Mouse (Mus musculus) liver, adult (tissue): ENCODE results near the gene Gpx7.

ENCODE experiments used
- GATA4 ChIP-seq: IDR thresholded peaks from 2 replicates; pipeline ENCODE4 v1.6.1; 2014; ENCODE audit warnings: mild to moderate bottlenecking, low read length; ENCODE audit not compliant: insufficient replicate concordance

The Gpx7 gene

DNA sequence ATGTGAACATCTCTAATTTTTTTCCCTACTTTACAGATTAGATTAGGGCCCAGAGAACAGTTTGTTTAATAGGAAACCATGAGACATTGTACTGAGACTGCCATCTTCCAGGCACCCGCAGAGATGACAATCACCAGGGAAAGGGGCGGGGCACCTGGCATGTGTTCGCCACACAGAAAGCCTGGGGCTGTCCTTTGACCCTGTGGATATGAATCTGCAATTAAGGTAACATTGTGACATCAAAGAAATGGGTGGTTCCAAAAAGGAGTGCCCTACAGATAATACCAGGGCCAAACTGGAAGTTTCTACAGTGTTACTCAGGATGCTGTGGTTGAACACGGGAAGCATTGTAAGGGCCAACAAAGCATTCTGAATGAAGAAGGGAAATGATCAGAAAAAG, 36.4 kb downstream of the Gpx7 start:
- TF ChIP-seq GATA4 = peak; percentile 66; the same call in 1 of the 2 replicates

GRCm38 (mm10) chr4:108369254-108369653, 37.5 kb downstream of the Gpx7 start:
- TF ChIP-seq GATA4 = no peak

DNA sequence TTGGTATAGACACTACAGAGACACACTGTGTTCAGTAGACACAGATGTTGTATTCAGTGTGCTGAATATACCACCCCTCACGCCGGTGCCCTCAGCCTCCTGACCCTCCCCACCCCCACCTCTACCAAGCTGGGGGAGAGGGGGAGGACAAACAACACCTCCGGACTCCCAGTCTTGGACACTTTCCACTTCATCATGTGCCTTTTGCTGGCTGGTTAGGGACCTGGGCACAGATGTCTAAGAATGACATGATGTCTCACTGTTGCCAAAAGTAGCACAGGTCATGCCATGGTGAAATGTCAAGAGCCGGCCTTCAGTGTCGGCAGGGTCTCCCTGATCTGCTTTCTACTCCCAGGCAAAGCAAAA, 42.7 kb downstream of the Gpx7 start:
- no peak for TF ChIP-seq GATA4

DNA sequence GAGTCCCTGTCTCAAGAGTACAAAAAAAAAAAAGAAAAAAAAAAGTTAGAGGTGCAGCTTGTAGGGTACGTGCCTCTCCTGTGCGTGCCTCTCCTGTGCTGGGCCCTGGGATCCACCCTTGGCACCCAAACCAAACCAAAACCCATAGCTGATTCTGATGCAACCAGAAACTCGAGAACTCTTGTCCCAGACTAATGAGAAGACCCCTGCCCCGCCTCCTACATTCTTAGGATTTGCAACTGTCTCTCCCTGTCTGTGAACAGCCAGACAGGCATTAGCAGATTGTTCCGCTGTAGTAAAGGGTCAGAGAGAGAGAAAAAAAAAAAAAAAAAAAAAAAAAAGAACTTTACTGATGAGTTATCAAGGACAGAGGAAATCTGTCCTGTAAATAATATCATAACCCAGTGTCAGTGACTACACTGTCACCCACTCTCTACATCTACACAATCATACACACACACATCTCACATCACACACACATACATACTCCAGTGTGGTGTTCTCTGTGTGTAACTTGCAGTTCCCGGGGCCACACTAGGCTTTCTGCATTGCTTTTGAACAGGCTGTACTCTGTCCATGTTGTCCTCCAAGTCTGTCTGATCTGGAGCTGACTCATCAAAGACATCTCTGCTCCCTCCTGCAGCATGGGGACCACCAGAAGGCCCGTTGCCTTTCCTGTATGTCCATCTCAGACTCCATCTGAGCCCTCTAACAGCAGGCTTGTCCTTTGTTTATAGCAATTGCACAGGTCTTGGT, 43.2 kb downstream of the Gpx7 start:
- TF ChIP-seq GATA4 = no peak

DNA sequence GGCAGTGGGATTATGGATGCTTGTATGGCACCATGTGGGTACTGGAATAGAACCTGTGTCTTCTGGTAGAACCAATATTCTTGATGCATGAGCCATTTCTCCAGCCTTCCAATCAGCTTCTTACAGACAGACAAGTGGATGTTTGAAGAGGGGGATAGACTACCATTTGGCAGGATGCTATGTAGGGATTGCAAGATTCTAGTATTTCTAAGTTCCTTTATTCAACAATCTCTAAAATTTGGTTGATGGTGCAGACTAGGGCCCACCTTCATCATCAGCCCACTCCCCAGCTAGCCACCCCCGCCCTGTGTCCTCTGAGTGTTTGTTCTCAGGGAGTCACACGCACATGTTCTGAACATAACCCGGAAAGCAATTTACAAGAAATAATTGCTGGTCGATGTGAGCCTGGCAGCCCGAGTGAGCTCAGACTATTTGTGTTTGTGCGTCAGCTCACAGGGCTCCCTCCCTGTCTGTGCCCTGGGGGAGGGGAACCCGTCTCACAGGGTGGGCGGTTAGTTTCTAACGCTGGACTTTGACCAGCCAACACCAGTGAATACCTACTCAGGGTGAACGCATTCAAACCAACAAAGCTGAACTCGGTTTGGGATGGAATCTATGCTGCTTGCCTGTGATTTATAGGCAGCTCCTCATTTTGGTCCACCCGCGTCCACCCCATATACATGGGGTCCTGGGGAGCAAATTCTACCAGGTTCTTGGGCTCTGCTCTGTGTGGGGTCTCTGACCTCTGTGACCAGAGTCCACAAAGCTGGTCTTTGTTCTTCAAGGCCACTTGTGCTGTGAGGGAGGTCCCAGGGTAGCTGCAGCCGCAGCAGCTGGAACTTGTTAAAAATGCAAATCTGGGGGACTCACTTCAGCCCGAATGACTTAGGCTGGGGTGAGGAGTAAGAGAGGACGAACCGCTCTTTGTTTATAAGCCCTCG, 44.2 kb downstream of the Gpx7 start:
- no peak for TF ChIP-seq GATA4

GRCm38 (mm10) chr4:108360136-108361055, 46.4 kb downstream of the Gpx7 start:
- no peak; the same call in 1 of the 2 replicates for TF ChIP-seq GATA4

GRCm38 (mm10) chr4:108358498-108358897, 48.3 kb downstream of the Gpx7 start:
- no peak for TF ChIP-seq GATA4

DNA sequence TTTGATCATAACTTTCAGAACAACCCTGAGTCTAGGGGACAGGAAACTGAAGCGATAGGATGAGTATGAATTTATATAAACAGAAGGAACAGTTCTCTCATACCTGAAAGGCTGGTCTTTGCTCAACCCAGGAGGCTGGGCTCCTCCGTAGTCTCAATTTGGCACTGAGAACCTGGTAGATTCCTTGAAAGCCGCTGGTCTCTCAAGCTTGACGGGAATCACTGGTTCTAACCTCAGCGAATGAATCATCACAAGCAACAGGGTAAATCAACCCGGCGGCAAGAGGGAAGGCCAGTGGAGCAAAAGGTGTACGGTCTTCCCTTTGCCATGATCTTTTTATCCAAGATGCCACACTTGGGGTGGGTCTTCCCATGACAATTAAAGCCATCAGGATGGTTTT, 49.3 kb downstream of the Gpx7 start:
- no peak for TF ChIP-seq GATA4

GRCm38 (mm10) chr4:108350819-108351218, 55.9 kb downstream of the Gpx7 start:
- no peak for TF ChIP-seq GATA4
